Mouse (Mus musculus) intestine, postnatal 0 days (tissue): ENCODE measurements around the gene Plch2. TPM values are rescaled to one million over a fixed set of nuclear protein-coding genes. Genes with fewer than 3 reads are reported as not detected.

Experiments used
- ATAC-seq: fragments of 200-750 bp; cut with Nextera tagmentation; 2 replicates; pipeline ENCODE4 v1.8.0; 2017; ENCODE audit warnings: mild to moderate bottlenecking, moderate TSS enrichment, moderate library complexity
- H3K27ac ChIP-seq: fragments of 300-500 bp; sonication (generic); 2 replicates; pipeline ENCODE4 v1.5.1; 2014; ENCODE audit warnings: mild to moderate bottlenecking, low read depth, low read length, moderate library complexity
- H3K27me3 ChIP-seq: fragments of 300-500 bp; sonication (generic); replicated peaks from 2 replicates; pipeline ENCODE4 v1.6.1; 2014; ENCODE audit warnings: low read length, mixed read lengths; ENCODE audit not compliant: control insufficient read depth, insufficient read depth
- H3K36me3 ChIP-seq: fragments of 300-500 bp; sonication (generic); 2 replicates; pipeline ENCODE4 v1.6.1; 2014; ENCODE audit warnings: mild to moderate bottlenecking, moderate library complexity; ENCODE audit not compliant: control insufficient read depth, insufficient read depth
- H3K4me1 ChIP-seq: fragments of 300-500 bp; sonication (generic); replicated peaks from 2 replicates; pipeline ENCODE4 v1.6.1; 2014; ENCODE audit warnings: antibody characterized with exemption, low read length, mixed read lengths; ENCODE audit not compliant: control insufficient read depth, insufficient read depth
- H3K4me2 ChIP-seq: fragments of 300-500 bp; sonication (generic); replicated peaks from 2 replicates; pipeline ENCODE4 v1.6.1; 2014; ENCODE audit warnings: low read depth, mild to moderate bottlenecking, moderate library complexity
- H3K4me3 ChIP-seq: fragments of 300-500 bp; sonication (generic); 2 replicates; pipeline ENCODE4 v1.5.1; 2014; ENCODE audit warnings: low read depth, low read length
- H3K9ac ChIP-seq: fragments of 300-500 bp; sonication (generic); 2 replicates; pipeline ENCODE4 v1.6.1; 2014; ENCODE audit warnings: mild to moderate bottlenecking, low read depth, low read length
- H3K9me3 ChIP-seq: fragments of 300-500 bp; sonication (generic); 2 replicates; pipeline ENCODE4 v1.6.1; 2016; ENCODE audit warnings: mixed run types; ENCODE audit not compliant: control insufficient read depth
- CTCF ChIP-seq: sonication (generic); IDR thresholded peaks from 2 replicates; pipeline ENCODE4 v1.5.1; 2016; ENCODE audit warnings: low read depth, mild to moderate bottlenecking, control low read depth, antibody characterized with exemption, moderate library complexity
- WGBS: fragments of 180-500 bp; shearing (Covaris S2); extraction: QIAGEN DNeasy Blood & Tissue Kit; methylation state at CpG from one replicate; pipeline ENCODE4 v1.1.7; 2014; 5-methylcytosine and 5-hydroxymethylcytosine counted together
- polyA plus RNA-seq: library from polyadenylated mRNA; unstranded; fragments of >200 nt; fragmentation: Nextera tagmentation; extraction: Ambion mirVana; gene quantifications from 2 replicates; pipeline ENCODE4 v1.2.1, GENCODE M21; 2015

Plch2 gene
- polyA plus RNA-seq = 5.3 and 5.7 TPM in 2 replicates

DNA sequence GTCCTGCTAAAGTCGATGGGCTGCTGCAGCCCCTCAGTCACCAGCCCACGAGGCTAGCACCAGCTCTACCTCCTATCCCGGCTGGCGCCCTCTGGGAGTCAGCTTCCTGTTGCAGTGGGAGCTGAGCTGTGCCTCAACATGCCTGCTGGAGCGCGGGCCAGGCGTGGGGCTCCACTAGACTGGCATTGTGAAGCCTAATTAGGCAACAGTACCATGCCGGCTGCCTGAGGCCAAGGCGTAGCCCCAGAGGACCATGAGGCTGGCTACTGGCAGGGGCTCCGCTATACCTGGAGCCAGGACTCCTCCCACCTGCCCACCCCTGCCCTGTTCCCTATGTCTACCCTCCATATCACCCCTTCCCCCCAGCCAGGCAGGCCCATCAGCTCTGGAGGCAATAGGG lies at the start of gene Plch2:
TSS of gene Plch2 (minus strand) at position 61 of the 400 bp plus-strand sequence.
- Histone ChIP-seq H3K27me3 (no peaks in the 10 kb centered on the region), H3K36me3 (no peaks in the 10 kb centered on the region; the same call in 1 of the 2 replicates), H3K9me3 (no peaks in the 10 kb centered on the region), H3K9ac (no peak within 1 kb of the TSS), H3K27ac (no peak within 1 kb of the TSS), H3K4me3 (no peak within 1 kb of the TSS), H3K4me1 (peaks cover 4% of the 10 kb centered on the region; the same call in 1 of the 2 replicates), H3K4me2 (no peak within 1 kb of the TSS)
- ATAC-seq = no peak
- TF ChIP-seq CTCF = no peak
- 68% methylated on average over 10 of the region's 10 CpGs for WGBS

DNA sequence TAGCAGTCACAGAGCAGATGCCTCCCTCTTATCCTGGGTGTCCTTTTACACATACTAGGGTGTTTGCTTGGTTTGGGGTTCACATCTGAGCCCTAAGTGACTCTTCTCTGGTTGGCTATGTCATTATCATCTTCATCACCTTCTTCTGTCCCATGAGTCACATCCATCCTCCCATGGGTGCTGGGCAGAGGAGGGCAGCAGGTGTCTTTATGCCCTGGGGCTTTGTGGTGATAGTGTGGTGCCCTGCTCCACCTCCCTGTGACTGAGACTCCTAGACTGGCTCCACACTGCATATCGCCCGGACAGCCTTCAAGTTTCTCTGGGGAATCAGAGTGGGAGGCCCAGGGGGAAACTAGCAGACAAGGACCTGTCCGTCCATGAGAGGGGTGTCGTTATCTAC lies 42.0 kb upstream of the Plch2 start:
- H3K9me3 ChIP-seq = no peaks in the 10 kb centered on the region
- H3K4me2 ChIP-seq = no peak overlapping the region
- WGBS = 69% methylated on average over 4 of the region's 4 CpGs
- no peak overlapping the region for H3K27ac ChIP-seq
- no peak for TF ChIP-seq CTCF
- no peak overlapping the region for H3K9ac ChIP-seq
- ATAC-seq = no peak
- H3K4me1 ChIP-seq = no peaks in the 10 kb centered on the region
- H3K4me3 ChIP-seq = no peak overlapping the region
- no peaks in the 10 kb centered on the region for H3K27me3 ChIP-seq
- H3K36me3 ChIP-seq = no peaks in the 10 kb centered on the region

DNA sequence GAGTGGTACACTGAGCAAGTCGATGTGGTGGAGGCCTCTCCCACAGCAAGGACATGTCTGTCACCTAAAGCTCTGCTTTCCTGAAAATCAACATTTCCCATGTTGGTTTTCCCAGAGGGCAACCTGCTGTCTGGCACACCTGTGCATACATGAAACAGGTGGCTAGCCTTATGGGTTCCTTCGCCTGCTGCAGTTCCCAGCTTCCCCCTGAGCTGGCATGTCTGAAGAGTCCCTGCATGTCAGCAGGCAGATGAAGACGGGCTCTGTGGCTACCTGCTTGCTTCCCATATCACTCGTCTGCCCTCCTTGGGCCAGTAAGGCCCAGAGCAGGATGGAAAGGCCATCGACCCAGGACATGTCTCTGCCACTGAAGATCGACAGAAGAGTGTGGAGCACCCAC lies 40.9 kb upstream of the Plch2 start:
- Histone ChIP-seq H3K4me2 (no peak overlapping the region), H3K9ac (no peak overlapping the region), H3K4me3 (no peak overlapping the region), H3K27ac (no peak overlapping the region), H3K9me3 (no peaks in the 10 kb centered on the region), H3K27me3 (no peaks in the 10 kb centered on the region), H3K4me1 (no peaks in the 10 kb centered on the region), H3K36me3 (no peaks in the 10 kb centered on the region)
- WGBS = 87% methylated on average over 6 of the region's 6 CpGs
- TF ChIP-seq CTCF = no peak
- ATAC-seq = no peak

DNA sequence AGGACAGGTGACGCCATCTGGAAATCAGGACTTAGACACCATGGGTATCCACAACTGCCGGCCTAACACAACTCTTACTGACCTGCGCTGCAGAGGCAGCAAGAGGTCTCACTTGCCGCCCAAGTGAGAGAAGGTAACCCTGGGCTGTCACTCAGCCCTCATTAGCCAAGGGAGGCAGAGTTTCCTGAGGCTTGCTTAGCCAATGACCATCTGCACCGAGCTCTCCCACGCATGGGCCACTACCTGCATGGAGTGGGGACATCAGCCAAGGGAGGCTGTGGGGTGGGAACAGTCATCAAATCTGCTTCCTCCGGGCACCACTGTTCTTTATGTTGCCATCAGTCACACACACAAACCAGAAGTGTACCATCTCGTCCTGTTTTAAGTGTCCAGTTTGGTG lies 39.4 kb upstream of the Plch2 start:
- WGBS = 84% methylated on average over 8 of the region's 8 CpGs

DNA sequence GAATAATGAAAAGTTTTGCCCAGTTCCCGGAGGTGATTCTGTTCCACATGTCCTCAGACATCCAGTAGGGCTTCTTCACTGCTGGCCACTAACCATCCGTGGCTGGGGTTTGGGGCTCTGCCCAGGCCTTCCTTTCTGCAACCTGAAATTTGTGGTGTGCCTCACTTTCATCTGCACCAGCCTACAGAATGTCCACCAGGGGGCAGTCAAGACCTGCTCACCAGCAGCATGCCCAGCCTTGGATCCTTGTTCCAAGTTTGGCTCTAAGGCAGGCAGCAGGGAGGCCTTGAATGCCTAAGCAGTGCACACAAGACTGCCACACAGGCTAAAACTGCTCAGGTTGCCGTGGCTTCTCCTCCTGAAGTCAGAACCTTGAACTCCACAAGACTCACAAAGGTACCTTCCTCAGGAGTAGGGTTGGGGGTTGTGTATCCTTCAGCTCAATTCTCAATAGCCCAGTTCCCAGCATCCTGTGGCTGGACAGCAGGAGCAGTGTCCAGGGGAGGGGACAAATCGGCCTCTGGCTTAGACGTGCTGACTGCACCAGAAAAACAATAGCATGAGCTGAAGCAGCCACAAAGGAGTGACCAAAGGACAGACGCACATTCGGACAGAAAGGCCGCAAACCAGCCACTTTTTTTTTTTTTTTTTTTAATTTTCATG lies 38.8 kb upstream of the Plch2 start:
- WGBS = 50% methylated on average over 8 of the region's 8 CpGs
- Histone ChIP-seq H3K9me3 (no peaks in the 10 kb centered on the region), H3K27me3 (no peaks in the 10 kb centered on the region), H3K9ac (no peak overlapping the region), H3K27ac (no peak overlapping the region), H3K36me3 (peaks cover 8% of the 10 kb centered on the region; the same call in 1 of the 2 replicates), H3K4me3 (no peak overlapping the region), H3K4me2 (no peak overlapping the region), H3K4me1 (no peaks in the 10 kb centered on the region)
- TF ChIP-seq CTCF = peak; percentile 99
- ATAC-seq = peak; percentile 59

More for the DNA sequence above, 39.4 kb upstream of the Plch2 start:
- Histone ChIP-seq H3K9ac (no peak overlapping the region), H3K4me2 (no peak overlapping the region), H3K9me3 (no peaks in the 10 kb centered on the region), H3K4me1 (no peaks in the 10 kb centered on the region), H3K4me3 (no peak overlapping the region), H3K27ac (no peak overlapping the region), H3K27me3 (no peaks in the 10 kb centered on the region), H3K36me3 (peaks cover 5% of the 10 kb centered on the region; the same call in 1 of the 2 replicates)
- TF ChIP-seq CTCF = no peak
- ATAC-seq = no peak

DNA sequence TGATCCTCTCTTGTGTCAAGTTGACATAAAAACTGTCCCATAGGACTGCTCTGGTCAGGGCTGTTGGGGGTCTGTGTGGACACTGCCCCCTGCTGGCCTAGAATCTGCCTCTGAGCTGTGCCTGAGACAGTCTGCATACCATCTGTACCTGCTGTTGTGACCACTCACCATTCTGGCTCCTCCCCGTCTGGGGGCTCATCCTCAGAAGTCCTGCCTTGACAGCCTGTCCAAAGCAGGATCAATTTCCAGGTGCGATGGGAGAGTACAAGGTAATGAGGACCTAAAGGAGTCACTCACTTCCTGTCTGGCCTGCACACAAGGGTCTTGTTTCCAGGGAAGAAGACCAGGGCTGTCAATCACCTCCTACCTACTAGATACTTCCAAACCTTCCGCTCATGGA lies 38.0 kb upstream of the Plch2 start:
- Histone ChIP-seq H3K4me3 (no peak overlapping the region), H3K36me3 (peaks cover 8% of the 10 kb centered on the region; the same call in 1 of the 2 replicates), H3K4me1 (no peaks in the 10 kb centered on the region), H3K4me2 (no peak overlapping the region), H3K27me3 (no peaks in the 10 kb centered on the region), H3K27ac (no peak overlapping the region), H3K9ac (no peak overlapping the region), H3K9me3 (no peaks in the 10 kb centered on the region)
- 54% methylated on average over 3 of the region's 3 CpGs for WGBS
- 0 out of 2 replicates have a peak, but pooled peaks have one; percentile 41 for ATAC-seq
- TF ChIP-seq CTCF = peak; percentile 83
